Mouse (Mus musculus) kidney, postnatal 4 days (tissue): ENCODE measurements at regions not wholly inside any gene's neighbourhood (a gene's known extent, or its start where the extent isn't known, plus 50 kb on each side); places are given as distances from the start of the nearest gene placed in this dataset.

Experiments used
- DNase-seq, 2 experiments: peaks; one replicate each; pipeline ENCODE4 v3.0.0; 2021; ENCODE audit warnings: mixed read lengths in 2 of 2

DNA sequence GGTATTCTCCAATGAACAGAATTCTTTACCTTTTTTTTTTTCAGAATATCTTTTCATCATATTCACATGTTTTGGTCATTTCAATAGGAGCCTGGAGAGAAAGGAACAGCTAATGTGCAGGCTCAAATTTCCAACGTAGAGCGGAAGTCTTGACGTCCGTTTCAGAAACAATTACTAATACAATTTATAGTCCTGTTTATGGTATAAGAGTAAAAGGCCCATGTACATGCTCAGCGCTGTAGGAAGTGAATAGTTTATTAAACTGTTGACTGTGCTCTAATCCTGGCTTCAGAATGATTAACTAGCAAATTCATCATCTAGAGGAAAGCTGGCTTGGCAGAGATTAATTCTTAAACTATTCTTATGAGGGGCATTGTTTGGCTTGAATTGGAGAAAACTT lies 142.1 kb downstream of the Pik3r1 start:
- DNase-seq, result no peak

DNA sequence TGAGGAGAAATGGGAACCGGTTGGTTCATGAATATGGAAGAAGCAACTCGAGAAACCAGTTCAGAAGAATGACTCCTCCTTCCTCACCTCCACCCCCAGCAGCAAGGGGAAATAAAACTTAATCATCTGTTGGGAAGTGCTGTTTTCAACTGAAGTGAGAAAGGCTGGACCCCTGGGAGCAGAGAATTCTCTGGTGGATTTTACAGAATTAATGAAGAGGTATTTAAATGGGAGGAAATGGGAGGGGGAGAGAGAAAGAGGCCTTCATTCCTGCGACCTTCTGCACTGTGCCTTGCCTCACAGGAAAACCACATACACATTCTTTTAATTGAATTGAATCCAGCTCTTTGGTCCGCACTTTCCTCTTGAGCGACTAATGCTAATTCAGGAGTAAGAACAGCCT lies 143.8 kb downstream of the Pik3r1 start:
- peak in 1 of 2 experiments; percentile 10 for DNase-seq

DNA sequence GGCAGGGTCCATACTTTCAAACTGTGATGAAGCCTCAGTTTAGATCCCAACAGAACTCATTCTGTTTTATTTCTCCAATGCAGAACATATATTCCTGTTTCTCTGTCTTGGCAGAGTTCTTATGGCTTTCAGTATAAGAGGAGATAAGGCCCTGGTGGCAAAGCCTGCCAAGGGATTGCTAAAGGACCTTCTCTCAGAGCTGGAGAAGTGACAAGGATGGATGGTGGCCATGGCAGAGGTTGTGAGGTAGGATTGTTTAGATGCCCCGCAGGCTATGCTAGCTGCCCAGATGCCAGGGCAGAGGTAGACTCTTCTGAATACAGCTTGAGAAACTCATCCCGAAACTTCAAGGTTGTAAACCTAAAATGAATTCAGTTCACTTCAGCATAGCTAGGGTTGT lies 145.4 kb downstream of the Pik3r1 start:
- DNase-seq, result no peak

DNA sequence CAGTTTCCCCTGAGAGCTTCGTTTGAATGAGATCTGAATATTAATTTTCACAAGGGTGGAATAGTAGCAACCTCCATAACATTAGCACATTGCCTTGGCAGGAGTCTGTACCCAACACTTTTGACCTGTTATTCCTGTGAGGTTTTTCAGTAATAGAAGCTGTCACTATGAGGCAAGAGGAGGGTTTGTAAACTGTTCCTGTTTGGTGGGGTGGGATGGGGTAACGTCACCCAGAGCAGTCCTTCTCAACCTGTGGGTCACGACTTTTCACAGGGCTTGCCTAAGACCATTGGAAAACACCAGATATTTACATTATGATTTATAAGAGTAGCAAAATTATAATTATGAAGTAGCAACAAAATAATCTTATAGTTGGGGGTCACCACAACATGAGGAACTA lies 147.4 kb downstream of the Pik3r1 start:
- DNase-seq, result no peak

DNA sequence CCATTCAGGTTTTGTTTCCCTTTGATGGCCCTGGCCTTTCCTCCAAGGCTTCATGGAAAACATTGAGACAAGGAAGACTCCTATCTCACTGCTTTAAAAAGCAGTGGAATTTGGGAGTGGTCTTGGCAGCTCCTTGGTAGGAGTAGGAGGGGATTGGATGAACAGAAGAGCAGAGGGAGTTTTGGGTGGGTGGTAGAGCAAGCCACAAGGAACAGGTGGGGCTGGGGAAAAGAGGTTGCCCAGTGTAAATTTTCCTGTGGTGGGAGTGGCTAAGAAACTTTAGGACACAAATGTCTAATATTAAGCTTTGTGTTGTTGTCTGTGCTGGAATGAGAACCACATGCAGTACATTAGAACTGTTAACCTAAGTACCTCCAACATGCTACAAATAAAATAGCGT lies 148.9 kb downstream of the Pik3r1 start:
- DNase-seq, result no peak

DNA sequence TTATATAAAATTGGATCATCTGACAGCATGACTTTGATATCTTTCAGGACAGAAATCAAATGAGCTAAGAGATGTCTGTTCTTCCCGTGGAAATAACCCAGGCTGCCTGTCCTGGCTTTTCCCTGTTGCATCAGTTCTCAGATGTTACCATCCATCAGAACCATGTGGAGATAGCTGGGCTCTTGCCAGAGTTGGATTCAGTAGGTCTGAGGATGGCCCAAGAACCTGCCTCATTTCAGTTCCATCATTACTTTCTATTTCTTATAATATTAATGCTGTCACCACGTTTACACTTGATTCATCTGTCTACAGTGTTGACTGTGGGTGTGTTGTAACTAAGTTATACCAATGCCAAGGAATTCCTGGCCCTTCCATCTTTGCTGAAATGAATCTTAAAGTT lies 155.2 kb downstream of the Pik3r1 start:
- DNase-seq, result no peak

DNA sequence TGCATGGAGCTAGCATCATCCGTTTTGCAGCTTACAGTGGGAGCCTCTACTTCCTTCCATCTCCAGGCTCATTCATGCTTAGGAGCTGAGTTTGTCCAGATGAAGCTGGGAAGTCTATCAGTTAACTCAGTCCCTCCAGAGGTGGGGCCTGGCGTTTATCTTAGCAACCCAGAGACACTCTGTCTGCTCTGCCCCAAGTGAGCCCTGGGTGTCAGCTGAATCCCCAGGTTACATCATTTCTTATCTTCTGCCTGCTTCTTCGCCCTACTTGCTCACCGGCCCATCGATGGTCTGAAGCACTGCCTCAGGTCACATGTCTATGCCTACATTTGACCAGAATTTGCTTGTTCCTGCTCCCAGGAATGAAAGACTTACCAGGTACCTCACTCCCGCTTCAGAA lies 156.3 kb downstream of the Pik3r1 start:
- DNase-seq, result no peak

DNA sequence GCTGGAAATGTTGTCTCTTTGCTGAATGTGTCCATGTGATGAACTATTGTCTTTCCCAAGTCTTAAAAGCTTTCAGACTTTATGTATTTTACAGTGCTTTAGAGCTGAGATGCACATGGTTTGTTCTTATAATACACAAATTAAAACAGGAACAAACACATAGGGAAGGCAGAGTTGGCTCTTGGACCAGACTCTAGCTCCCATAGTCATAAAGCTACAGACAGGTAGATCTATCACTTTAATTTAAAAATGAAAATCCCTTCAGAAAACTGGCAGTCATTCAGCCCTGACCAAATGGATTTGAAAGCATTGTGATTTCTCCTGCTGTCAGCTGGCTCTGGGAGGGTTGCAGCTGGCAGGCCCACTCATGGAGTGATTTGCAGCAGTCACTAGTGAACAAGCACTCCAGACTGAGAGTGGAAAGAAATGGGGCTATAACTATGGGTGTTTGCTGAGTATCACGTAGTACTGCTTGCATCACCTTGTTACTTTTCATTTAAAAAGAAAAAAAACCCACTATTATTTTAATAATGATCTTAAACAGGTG lies 161.8 kb downstream of the Pik3r1 start:
- DNase-seq, result no peak

DNA sequence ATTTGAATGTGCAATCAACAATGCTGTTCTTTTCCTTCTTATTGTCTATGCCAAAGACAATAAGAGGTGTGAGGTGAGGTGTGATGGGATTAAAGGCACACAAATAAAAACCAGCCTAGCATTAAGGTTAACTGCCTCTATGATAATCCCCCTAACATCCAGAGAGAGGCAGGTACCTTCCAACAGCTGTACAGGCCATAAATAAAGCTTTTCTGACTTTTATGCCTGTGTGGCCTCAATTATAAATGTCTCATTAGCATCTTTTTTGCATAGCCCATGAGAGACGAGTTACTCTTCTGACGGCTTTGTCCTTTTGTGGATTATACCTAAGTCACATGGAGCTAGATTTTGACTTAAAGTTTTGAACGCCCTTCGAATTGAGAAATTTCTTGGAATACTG lies 162.3 kb downstream of the Pik3r1 start:
- no peak for DNase-seq

DNA sequence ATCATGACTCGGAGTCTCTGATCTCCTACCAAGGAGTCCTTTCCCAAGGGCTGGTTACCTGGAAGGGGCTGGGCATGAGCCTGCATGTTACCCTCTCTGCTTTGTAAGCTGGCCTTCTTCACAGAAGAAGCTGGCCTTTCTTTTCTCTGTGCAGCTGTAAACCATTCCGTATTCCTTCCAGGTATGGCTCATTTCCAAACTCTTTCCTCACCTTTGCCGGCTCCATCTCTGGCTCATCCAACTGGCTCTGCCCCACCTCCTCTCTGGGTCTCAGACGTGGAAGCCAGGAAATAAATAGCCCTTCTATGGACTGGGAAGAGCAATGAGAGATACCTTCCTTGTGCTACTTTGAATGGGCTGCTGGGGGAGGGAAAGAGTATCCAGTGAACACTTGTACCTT lies 163.0 kb downstream of the Pik3r1 start:
- DNase-seq, result no peak

DNA sequence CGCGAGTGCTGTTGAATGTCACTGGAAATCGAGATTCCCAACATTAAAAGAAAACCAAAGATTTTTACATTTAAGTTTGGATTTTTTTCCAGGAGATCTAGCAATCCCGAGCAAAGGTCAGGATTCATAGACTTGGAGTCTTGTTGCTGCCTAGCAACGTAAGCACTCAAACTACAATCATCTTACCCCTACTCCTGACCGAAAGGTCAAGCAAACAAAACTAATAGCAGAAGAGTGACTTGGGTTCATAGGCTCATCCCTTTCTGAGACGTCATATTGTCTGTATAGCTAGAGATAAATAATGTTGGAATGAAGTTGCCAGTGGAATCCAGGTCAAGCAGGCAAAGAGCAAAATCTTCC lies 169.9 kb downstream of the Pik3r1 start:
- no peak for DNase-seq

DNA sequence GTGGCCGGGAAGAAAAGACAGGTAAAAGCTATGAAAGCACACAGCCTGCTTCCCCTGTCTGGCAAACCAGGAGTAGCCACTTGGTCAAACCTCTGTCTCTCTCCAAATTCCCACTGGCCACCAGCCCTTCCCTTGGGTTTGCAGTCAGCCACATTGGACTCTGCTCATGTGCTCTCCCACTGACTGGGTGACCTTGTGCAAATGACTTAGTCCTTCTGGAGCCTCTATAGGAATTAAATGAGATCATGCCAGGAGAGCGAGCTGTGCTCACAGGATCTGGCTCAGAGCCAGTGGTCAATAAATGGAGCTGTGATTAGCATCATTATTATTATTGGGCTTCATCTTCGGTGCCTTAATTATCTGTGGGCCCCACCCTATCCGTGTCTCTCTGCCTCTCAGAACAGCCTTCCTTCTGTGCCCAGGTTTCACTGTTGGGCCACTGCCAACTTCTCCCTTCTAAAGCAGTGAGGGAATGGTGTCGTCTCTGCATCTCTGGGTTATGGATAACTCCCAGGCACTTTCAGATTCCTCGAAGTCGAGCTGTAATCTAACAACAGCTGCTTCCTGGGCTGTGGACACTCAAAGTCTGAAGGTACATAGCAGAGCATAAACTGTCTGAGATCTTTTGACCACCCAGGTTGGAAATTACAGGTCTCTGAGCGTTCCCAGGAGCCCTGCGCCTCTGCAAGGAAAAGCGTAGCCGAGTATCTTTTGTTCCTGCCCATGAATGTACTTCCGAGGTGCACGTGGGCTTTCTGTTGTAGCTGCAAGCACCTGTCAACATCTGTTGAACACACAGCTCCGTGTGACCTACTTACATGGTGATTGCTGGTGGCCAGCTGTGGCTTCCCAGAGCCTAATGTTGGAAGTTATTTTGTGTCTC lies 170.5 kb downstream of the Pik3r1 start:
- DNase-seq, result peak in 1 of 2 experiments; percentile 8

DNA sequence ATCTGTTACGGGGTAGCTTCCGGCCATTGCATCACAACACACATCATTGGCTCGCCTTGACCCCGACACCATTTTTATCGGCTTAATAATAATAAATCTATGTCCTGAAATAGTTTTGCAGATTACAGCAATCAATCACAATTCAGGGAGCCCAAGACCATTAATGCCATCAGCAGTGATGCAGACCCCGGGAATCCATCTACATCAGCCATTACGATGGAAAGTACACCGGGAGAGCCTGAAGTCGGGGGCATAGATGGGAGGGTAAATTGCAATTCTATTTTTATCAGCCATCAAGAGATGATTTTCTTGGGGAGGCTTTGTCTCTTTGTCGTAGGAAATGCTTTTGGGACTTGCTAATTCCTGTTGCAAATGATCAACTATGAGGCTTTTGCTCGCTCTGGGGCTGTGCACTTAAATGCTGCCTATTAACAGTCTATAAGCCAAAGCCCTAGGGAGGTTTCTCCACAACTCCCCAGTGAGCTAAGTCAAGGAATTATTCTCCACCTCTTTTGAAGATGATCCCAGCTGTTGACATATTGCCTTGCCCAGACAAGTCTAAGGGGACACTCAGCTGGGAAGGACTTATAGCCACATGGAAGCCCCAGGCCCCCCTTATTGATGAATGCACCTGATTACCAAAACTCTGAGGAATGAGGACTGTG lies 173.4 kb downstream of the Pik3r1 start:
- DNase-seq, result no peak

DNA sequence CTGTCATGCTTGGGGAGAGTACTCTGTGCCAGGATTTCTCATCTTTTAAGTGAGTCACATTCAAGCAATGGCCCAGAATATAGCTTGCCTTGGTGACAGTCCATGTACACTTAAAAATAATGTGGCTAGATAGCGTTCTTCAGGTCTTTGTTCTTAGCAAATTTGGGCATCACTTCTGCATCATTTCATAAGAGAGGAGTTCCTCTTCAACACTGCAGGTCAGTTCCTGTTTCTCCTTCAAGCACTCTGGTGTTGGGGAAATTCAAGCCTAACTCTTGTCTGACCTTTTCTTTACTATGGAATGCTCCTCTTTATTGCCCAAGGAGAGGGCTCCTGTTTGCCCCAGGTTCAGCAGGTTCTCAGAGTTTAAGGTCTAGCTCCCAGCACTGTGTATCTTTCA lies 175.7 kb downstream of the Pik3r1 start:
- no peak for DNase-seq

DNA sequence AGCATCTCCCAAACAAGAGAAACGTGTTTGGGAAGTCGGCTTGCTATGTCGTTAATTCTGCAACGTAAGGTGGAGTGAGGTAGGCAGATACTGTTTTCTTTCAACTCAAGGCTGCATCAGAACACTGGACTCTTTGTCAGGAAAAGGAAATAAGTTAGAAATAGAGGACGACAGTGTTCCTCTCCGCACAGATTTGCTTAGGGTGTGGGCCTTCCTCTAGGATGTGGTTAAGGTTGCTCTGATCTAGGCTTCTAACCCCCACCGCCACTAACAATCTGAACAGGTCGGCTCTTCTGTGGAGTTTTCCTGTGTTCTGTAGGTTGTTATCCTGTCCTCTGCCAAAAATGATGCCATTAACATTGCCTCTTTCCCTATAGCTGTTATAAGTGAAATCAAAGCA lies 179.1 kb downstream of the Pik3r1 start:
- DNase-seq, result no peak

DNA sequence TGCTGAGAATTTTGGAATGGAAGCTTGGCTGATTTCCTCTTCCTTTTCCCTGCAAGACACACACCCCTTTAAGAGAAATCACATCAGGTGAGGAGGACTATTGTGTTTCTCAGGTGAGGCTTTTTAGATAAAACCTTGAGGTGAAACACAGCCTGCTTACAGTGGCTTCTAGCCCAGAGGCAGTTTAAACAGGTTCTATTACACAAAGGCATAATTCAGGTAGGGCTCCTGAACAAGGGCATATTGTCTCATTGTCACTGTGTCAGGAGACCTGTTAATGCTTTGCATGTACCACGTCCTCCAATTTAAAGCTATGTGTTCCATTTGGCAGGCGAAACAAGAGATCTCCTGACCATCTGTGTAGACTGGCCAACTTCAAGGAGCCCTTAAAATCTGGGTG lies 181.2 kb downstream of the Pik3r1 start:
- no peak for DNase-seq

DNA sequence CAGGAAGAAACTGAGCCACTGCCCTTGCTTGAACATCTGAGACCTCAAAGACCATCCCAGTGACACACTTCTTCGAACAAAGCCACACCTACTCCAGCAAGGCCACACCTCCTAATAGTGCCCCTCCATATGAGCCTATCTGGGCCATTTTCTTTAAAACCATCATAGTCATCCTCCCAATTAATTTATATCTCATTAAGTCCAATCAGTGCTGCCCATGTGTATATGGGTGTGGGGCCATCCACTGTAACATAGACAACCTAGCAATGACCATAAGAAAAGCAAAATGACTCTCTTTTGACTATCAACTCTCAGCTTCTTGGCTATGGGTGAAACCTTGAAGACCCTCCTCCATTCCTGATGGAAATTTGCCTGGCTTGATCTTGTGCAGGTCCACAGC lies 191.5 kb downstream of the Pik3r1 start:
- DNase-seq, result no peak

DNA sequence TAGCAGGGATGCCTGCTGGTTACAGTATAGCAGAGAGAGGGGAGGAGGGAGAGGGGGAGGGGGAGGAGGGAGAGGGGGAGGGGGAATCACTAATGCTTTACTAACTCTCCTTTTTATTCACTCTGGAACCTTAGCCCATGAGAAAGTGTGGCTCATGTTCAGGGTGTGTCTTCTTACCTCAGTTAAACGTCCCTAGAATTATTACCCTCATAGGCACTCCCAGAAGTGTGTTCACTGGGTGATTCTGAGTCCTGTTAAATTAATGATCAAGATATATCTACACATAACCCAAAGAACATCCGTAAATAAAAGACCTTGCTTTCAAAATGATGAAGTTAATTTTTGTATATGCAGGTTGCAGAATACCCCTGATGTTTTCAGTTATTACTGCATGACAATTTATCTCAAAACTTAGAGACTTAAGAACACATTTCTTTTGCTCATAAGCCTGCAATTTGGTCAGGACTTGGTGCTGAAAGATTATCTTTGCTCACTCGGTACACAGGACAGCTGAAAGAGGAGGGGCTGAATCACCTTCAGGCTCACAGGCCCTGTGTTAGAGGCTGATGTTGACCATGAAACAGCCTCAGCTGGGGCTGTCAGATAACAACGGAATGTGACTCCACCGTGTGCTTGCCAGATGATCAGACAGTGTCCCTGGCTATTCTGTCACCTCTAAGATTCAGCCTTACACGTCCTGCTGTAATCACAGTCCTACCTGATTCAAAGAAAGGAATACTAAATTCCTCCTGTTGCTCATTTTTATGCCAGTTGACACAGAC lies 195.0 kb downstream of the Pik3r1 start:
- DNase-seq, result no peak

DNA sequence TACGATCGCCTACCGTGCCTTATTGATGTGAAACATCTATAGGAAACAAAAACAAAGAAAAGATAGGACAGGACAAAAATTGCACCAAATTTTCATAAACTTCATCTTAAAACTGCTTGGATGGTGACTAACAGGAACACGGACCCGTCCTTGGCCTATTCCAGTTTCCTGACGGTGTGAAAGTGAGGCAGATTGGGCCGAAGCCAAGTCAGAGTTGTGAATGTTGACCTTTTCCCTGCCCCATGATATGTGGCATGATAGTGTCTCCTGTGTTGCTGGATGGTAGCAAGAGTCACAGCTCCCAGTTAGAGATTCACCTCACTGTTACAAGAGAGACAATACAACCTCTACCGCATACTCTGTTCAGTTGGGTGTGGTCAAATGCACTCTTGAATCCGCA lies 195.8 kb downstream of the Pik3r1 start:
- no peak for DNase-seq

DNA sequence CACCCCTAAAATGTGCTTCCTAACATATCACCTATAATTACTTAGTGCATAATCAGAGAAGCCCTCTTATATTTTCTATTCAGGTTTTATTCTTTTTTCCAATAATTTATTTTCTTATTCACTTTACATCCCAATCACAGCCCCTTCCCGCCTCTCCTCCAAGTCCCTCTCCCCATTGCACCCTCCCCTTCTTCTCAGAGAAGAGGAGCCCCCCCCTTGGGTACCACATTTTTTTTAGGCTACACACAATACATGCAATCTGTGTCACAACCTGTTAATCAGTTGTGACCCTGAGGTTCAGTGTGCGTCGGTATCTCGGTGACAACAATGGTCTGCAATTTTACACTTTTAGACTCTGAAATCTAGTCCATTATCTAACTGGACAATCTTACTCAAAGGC lies 198.0 kb downstream of the Pik3r1 start:
- DNase-seq, result no peak

DNA sequence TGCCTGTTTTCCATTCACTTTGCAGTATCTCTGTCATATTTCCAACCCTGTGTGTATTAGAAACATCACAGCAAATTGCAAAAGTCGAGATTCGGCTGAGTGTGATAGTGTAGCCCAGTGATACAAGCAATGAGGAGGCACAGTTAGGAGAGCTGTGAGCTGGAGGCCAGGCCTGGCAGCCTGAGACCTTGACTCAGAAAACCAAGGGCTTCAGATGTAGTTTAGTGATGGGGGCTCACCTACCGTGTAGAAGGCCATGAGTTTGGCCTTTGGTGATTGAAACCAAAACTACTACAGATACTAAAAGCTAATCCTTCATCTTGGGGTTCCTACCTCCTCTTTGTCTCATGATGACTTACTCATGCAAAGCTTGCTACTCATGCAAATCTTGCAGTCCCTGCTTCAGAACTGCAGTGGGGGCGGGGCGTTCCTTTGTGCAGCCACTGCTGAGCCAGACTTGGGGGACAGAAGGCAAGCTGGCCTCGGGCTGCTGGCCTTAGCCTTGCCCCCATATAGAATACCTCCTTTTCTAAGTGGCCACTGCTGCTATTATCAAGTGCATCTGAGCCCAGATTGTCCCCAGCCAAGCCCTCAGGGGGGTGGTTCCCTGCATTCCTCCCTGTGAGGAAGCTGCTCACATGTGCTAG lies 198.9 kb downstream of the Pik3r1 start:
- no peak for DNase-seq

DNA sequence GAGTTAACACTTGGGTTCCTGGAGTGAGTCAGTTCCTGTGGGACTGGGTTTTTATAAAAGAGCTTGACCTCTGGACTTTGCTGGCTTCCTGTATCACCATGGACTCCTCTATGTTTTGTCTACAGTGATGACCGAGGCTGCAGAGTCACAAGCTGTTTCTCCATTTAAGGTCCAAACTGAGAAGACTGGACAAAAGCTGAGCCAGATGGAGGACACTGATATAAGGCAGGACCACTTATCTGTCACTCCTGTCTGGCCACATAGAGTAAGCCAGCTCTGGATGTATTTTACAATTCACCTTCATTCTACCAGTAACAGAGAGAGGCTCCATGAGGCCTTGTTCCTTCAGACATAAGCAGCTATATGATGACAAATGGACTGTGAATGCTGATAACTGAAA lies 202.7 kb downstream of the Pik3r1 start:
- no peak for DNase-seq

DNA sequence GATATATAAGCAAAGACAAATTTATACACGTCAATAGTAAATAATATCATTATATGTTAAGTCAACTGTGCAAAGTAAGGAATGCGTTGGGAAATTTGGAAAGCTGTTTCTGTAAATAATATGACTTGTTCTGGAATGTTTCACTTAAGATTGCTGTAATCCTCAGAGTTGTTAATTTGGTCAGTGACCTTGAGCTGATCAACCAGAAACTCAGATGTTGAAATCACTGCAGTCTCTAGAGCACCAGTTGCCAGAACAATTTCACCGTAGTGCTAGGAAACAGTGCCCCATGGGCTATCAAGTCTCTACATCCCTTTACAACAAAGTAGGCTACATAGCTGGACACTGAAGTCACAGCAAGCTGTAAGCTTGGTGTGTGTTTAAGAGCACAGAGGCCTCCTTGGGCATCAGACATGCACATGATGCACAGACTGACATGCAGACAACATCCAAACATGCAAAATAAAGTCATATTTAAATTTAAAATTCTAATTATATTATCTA lies 212.6 kb downstream of the Pik3r1 start:
- no peak for DNase-seq
